Mouse (Mus musculus) embryonic fibroblast, embryonic 13.5 days (primary cell): ENCODE results near the gene Cep170.

Experiments used
- CTCF ChIP-seq: IDR thresholded peaks from 2 replicates; pipeline ENCODE4 v1.5.1; 2011; ENCODE audit warnings: mild to moderate bottlenecking, control low read depth, low read length, moderate library complexity, borderline replicate concordance; ENCODE audit not compliant: insufficient read depth
- POLR2A ChIP-seq: IDR thresholded peaks from 2 replicates; pipeline ENCODE4 v1.6.1; 2011; ENCODE audit warnings: low read depth, mild to moderate bottlenecking, control low read depth, low read length, moderate library complexity

- TF ChIP-seq CTCF (no peak), POLR2A (no peak)
These were observed 13.5 kb upstream of the Cep170 start for GRCm38 (mm10) chr1:176827365-176827764.
